19 mouse cellular contexts compared by ENCODE assay signal in genomic region chr5:35947427-35947826, GRCm38 (mm10). TPM values are rescaled to one million over a fixed set of nuclear protein-coding genes. Genes with fewer than 3 reads are reported as not detected.
A peak's percentile ranks its signal among the peaks of the same experiment; 100 is the strongest.
DNase-seq lines count a peak whose midpoint lies in the region; ATAC-seq and TF ChIP-seq lines count a peak whose summit lies in the region.
"Had no signal": no experiment of that assay in that cellular context is flagged by ENCODE, and none has a peak within 500 bp of the region (broad histone marks: within the 10 kb centered on the region; RNA-seq: fewer than 3 reads in every experiment).

No protein-coding gene starts in this region.

- TF ChIP-seq CTCF in forebrain, postnatal 0 days (IDR thresholded peaks at IDR 0.05; ENCODE audit: low read depth), result peak; percentile 22; the same call in 1 of the 2 replicates
- peak; percentile 43 for TF ChIP-seq CTCF in heart, postnatal 0 days (IDR thresholded peaks at IDR 0.05; ENCODE audit: low read depth)
- TF ChIP-seq CTCF in stomach, postnatal 0 days (IDR thresholded peaks at IDR 0.05; ENCODE audit: low read depth), result peak; percentile 58

- DNase-seq in forebrain, postnatal 0 days, result no peak
- DNase-seq in heart, postnatal 0 days (ENCODE audit: low spot score), result peak; percentile 45
- DNase-seq in heart, postnatal 36 days, result no peak
- DNase-seq in lung, postnatal 25 days (ENCODE audit: low spot score), result no peak
- DNase-seq in stomach, postnatal 0 days (ENCODE audit: low spot score), result no peak
- no peak for DNase-seq in cerebellum, adult 8-10 months
- DNase-seq: adrenal gland, postnatal 25 days; cerebellum, adult 9-10 months; kidney, adult 2 months; lung, postnatal 14 days; right cerebral cortex, postnatal 14 days had no signal

- H3K9me3 ChIP-seq in forebrain, postnatal 0 days (ENCODE audit: low read length), result no peaks in the 10 kb centered on the region
- no peaks in the 10 kb centered on the region for H3K9me3 ChIP-seq in forebrain, embryonic 13.5 days (replicated peaks)
- H3K9me3 ChIP-seq in heart, postnatal 0 days (replicated peaks; ENCODE audit: control insufficient read depth, low read length), result no peaks in the 10 kb centered on the region
- no peaks in the 10 kb centered on the region for H3K9me3 ChIP-seq in lung, embryonic 15.5 days
- H3K9me3 ChIP-seq in stomach, postnatal 0 days (ENCODE audit: control insufficient read depth, low read length), result no peaks in the 10 kb centered on the region
- H3K9me3 ChIP-seq: embryonic facial prominence, embryonic 12.5 days; hindbrain, embryonic 15.5 days; neural tube, embryonic 13.5 days; stomach, embryonic 15.5 days had no signal

- no peak overlapping the region for H3K4me3 ChIP-seq in forebrain, postnatal 0 days (ENCODE audit: low read depth, low read length)
- no peak overlapping the region for H3K4me3 ChIP-seq in forebrain, embryonic 13.5 days
- H3K4me3 ChIP-seq in heart, postnatal 0 days (ENCODE audit: low read depth, low read length), result no peak overlapping the region
- H3K4me3 ChIP-seq in lung, embryonic 15.5 days, result no peak overlapping the region
- no peak overlapping the region for H3K4me3 ChIP-seq in stomach, postnatal 0 days (ENCODE audit: low read depth, low read length)
- H3K4me3 ChIP-seq: embryonic facial prominence, embryonic 12.5 days; hindbrain, embryonic 15.5 days; neural tube, embryonic 13.5 days; stomach, embryonic 15.5 days had no signal

- no peaks in the 10 kb centered on the region for H3K4me1 ChIP-seq in forebrain, postnatal 0 days (ENCODE audit: insufficient read depth)
- H3K4me1 ChIP-seq in forebrain, embryonic 13.5 days, result peaks cover 4% of the 10 kb centered on the region; the same call in 1 of the 2 replicates
- peaks cover 15% of the 10 kb centered on the region for H3K4me1 ChIP-seq in heart, postnatal 0 days (ENCODE audit: control insufficient read depth, insufficient read depth)
- peaks cover 43% of the 10 kb centered on the region for H3K4me1 ChIP-seq in lung, embryonic 15.5 days
- H3K4me1 ChIP-seq in stomach, postnatal 0 days (replicated peaks; ENCODE audit: control insufficient read depth, insufficient read depth), result peaks cover 4% of the 10 kb centered on the region

- peaks cover 48% of the 10 kb centered on the region for H3K36me3 ChIP-seq in forebrain, postnatal 0 days (ENCODE audit: insufficient read depth)
- peaks cover 76% of the 10 kb centered on the region for H3K36me3 ChIP-seq in forebrain, embryonic 13.5 days (ENCODE audit: poor library complexity, severe bottlenecking)
- peaks cover 54% of the 10 kb centered on the region for H3K36me3 ChIP-seq in heart, postnatal 0 days (replicated peaks; ENCODE audit: control insufficient read depth, insufficient read depth, low read length)
- H3K36me3 ChIP-seq in lung, embryonic 15.5 days, result peaks cover 31% of the 10 kb centered on the region
- H3K36me3 ChIP-seq in stomach, postnatal 0 days (ENCODE audit: control insufficient read depth, insufficient read depth, low read length), result peaks cover 3% of the 10 kb centered on the region; the same call in 1 of the 2 replicates

- intact Hi-C loops in heart, postnatal 36 days (cut with DNase I), result no loop called here

- ATAC-seq in forebrain, postnatal 0 days, result no peak
- ATAC-seq in forebrain, embryonic 13.5 days, result no peak
- ATAC-seq in heart, postnatal 0 days (ENCODE audit: insufficient read depth, low read depth), result peak; percentile 29; the same call in 1 of the 2 replicates
- no peak for ATAC-seq in lung, embryonic 15.5 days (ENCODE audit: borderline replicate concordance, extremely low read depth, low FRiP score, low TSS enrichment)
- ATAC-seq in stomach, postnatal 0 days (ENCODE audit: low FRiP score, low TSS enrichment), result peak; percentile 32; the same call in 1 of the 2 replicates
- ATAC-seq: activated CD4-positive, CD25-positive, alpha-beta regulatory T cell, adult 4 months had no signal

- no peaks in the 10 kb centered on the region for H3K27me3 ChIP-seq in forebrain, postnatal 0 days (ENCODE audit: insufficient read depth, low read length)
- H3K27me3 ChIP-seq in forebrain, embryonic 13.5 days, result no peaks in the 10 kb centered on the region
- H3K27me3 ChIP-seq in heart, postnatal 0 days (ENCODE audit: control insufficient read depth, insufficient read depth, low read length), result no peaks in the 10 kb centered on the region
- no peaks in the 10 kb centered on the region for H3K27me3 ChIP-seq in lung, embryonic 15.5 days
- H3K27me3 ChIP-seq in stomach, postnatal 0 days (ENCODE audit: control insufficient read depth, insufficient read depth, low read length), result no peaks in the 10 kb centered on the region
- H3K27me3 ChIP-seq: embryonic facial prominence, embryonic 12.5 days; hindbrain, embryonic 15.5 days; neural tube, embryonic 13.5 days; stomach, embryonic 15.5 days had no signal

- WGBS in forebrain, postnatal 0 days, result 73% methylated on average over 4 of the region's 4 CpGs
- WGBS in forebrain, embryonic 13.5 days, result 85% methylated on average over 4 of the region's 4 CpGs
- 40% methylated on average over 4 of the region's 4 CpGs for WGBS in heart, postnatal 0 days
- WGBS in lung, embryonic 15.5 days, result 65% methylated on average over 4 of the region's 4 CpGs
- WGBS in stomach, postnatal 0 days, result 64% methylated on average over 4 of the region's 4 CpGs

- TF ChIP-seq EP300 in heart, postnatal 0 days (IDR thresholded peaks at IDR 0.05; ENCODE audit: low read depth), result no peak
- no peak for TF ChIP-seq EP300 in stomach, postnatal 0 days (optimal IDR thresholded peaks at IDR 0.05)

- H3K4me2 ChIP-seq in forebrain, postnatal 0 days (ENCODE audit: low read depth), result no peak overlapping the region
- no peak overlapping the region for H3K4me2 ChIP-seq in forebrain, embryonic 13.5 days
- H3K4me2 ChIP-seq in heart, postnatal 0 days (ENCODE audit: low read depth, low read length), result no peak overlapping the region
- H3K4me2 ChIP-seq in lung, embryonic 15.5 days, result no peak overlapping the region
- H3K4me2 ChIP-seq in stomach, postnatal 0 days (replicated peaks; ENCODE audit: low read depth), result no peak overlapping the region
- H3K4me2 ChIP-seq: embryonic facial prominence, embryonic 12.5 days; hindbrain, embryonic 15.5 days; liver, embryonic 11.5 days; neural tube, embryonic 13.5 days; stomach, embryonic 15.5 days had no signal

- no peak overlapping the region for H3K27ac ChIP-seq in forebrain, postnatal 0 days (ENCODE audit: low read depth, low read length)
- H3K27ac ChIP-seq in forebrain, embryonic 13.5 days, result no peak overlapping the region
- peak overlapping the region; percentile 46; the same call in 1 of the 2 replicates for H3K27ac ChIP-seq in heart, postnatal 0 days (ENCODE audit: low read depth)
- peak overlapping the region; percentile 64; the same call in 1 of the 2 replicates for H3K27ac ChIP-seq in lung, embryonic 15.5 days
- no peak overlapping the region for H3K27ac ChIP-seq in stomach, postnatal 0 days (replicated peaks)
- H3K27ac ChIP-seq: embryonic facial prominence, embryonic 12.5 days; hindbrain, embryonic 15.5 days; neural tube, embryonic 13.5 days had no signal

- H3K9ac ChIP-seq in forebrain, postnatal 0 days, result no peak overlapping the region
- no peak overlapping the region for H3K9ac ChIP-seq in forebrain, embryonic 13.5 days
- H3K9ac ChIP-seq in heart, postnatal 0 days (replicated peaks; ENCODE audit: low read depth, low read length), result no peak overlapping the region
- no peak overlapping the region for H3K9ac ChIP-seq in lung, embryonic 15.5 days
- H3K9ac ChIP-seq in stomach, postnatal 0 days (ENCODE audit: low read length), result no peak overlapping the region
- H3K9ac ChIP-seq: embryonic facial prominence, embryonic 12.5 days; hindbrain, embryonic 15.5 days; neural tube, embryonic 13.5 days; stomach, embryonic 15.5 days had no signal

RNA-seq across cellular contexts. Expression of gene Afap1, which starts 54.3 kb away (rescaled TPM):
- total RNA-seq in forebrain, postnatal 0 days (2014; rRNA removed), result 44.2 and 48.2 TPM in 2 replicates
- 45.6 and 49.3 TPM in 2 replicates for polyA plus RNA-seq in forebrain, postnatal 0 days (2015; fragmentation: Nextera tagmentation; extraction: Ambion mirVana)
- 38.5 and 41.4 TPM in 2 replicates for polyA plus RNA-seq in forebrain, embryonic 13.5 days (2015; fragmentation: Nextera tagmentation; extraction: Ambion mirVana)
- total RNA-seq in heart, postnatal 0 days (2014; rRNA removed; ENCODE audit: low replicate concordance), result 25.9 and 30.3 TPM in 2 replicates
- polyA plus RNA-seq in heart, postnatal 0 days (2015; fragmentation: Nextera tagmentation; extraction: Ambion mirVana), result 13.6 and 14.9 TPM in 2 replicates
- 10 to 100 TPM; 20.8 to 20.9 TPM for total RNA-seq in heart, postnatal 36 days (2021)
- polyA plus RNA-seq in lung, embryonic 15.5 days (2015; fragmentation: Nextera tagmentation; extraction: Ambion mirVana), result 20.5 and 21.5 TPM in 2 replicates
- 9.3 and 9.4 TPM in 2 replicates for polyA plus RNA-seq in stomach, postnatal 0 days (2015; fragmentation: Nextera tagmentation; extraction: Ambion mirVana)

Comparison
In these comparisons a context has a peak if more than half of its experiments do, and no peak if none do; other contexts are left out.
1. ATAC-seq: peak in heart, postnatal 0 days (single experiment) and stomach, postnatal 0 days (single experiment); none in forebrain, postnatal 0 days (single experiment), forebrain, embryonic 13.5 days (single experiment) and lung, embryonic 15.5 days (single experiment).
2. H3K27ac ChIP-seq: peak in heart, postnatal 0 days (single experiment) and lung, embryonic 15.5 days (single experiment); none in forebrain, postnatal 0 days (single experiment), forebrain, embryonic 13.5 days (single experiment) and stomach, postnatal 0 days (single experiment).
3. Peak in every context shown above with its lines, with median percentiles within 50 percentile points of each other: CTCF ChIP-seq.